Mouse (Mus musculus) thymus, postnatal 0 days (tissue): ENCODE data around the gene Myrfl. TPM values are rescaled to one million over a fixed set of nuclear protein-coding genes. Genes with fewer than 3 reads are reported as not detected.

Experiments used
- DNase-seq: peaks from one replicate; pipeline ENCODE4 v3.0.0-alpha.2; 2015; ENCODE audit warnings: low spot score
- polyA plus RNA-seq: library from polyadenylated mRNA; unstranded; fragments of >200 nt; fragmentation: Nextera tagmentation; extraction: Ambion mirVana; gene quantifications from 2 replicates; pipeline ENCODE4 v1.2.1, GENCODE M21; 2015

The Myrfl gene
- polyA plus RNA-seq: 0.26 and 0.27 TPM in 2 replicates

DNA sequence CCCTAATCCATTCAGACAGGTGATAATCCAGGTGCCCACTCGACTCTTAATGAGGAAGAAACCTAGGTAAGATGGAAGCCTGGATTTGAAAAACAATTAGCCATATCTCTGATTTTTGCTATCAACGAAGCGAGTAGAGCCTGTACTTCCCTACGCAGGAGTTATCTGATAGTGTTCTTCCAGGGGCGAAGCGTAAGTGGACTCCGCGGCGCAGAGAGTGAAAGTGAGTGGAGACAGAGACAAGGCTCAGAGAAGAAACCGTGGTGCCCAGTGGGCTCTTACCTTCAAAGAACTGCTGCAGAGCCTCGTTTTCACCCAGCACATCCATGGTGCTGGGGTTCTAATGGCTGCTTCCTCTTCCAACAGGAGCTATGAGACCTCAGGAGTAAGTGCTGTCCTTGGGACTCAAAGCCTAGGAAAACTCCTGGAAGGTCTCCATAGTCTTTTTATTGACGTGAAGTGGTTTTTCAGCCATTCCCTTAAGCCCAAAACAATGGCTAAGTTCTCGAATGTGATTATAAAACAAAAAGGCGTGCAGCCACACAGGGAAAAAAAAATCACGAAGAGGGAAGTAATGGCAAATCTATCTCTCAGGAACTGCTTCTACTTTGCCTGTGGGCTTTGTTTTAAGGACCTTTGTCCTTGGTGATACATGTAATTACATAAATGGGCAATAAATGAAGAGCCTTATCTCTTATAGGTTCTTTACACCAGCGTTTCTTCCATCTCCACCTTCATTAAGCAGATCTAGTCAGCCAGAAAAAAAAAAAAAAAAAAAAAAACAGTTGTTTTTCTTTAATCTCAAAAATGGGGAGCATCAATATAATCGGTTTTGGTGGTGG, at the start of gene Myrfl:
TSS of gene Myrfl (minus strand) at position 584 of the 842 bp plus-strand sequence.
- DNase-seq: no peak

DNA sequence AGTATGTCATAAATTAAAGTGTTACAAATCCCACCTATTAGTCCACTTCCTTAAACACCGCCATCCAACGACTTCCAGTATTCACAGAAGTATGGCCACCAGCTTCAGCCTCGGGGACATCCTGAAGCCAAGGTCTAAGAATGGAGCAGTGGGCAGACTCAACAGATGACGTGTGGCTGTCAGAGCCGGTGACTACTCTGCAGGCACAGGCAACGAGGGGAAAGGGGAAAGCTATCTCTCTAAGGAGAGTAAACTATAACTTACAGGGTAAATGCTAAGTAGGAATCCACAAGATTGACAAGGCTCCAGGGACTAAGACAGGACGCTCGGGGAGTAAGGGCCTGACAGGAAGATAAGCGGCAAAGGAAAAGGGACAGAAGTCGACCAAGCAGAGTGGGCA, 48.2 kb upstream of the Myrfl start:
- no peak for DNase-seq

DNA sequence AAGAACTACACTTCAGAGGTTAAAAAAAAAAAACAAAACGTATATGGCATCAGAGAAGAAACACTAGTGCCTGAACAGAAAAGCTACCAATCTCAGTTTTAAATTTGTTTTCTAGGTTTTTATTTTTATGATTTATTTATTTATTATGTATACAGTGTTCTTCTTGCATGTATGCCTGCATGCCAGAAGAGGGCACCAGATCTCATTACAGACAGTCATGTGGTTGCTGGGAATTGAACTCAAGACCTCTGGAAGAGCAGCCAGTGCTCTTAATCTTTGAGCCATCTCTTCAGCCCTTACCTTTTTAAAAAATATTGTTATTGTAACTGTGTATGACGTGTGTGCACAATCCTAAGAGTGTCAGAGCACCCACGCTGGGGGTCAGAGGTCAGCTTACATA, 47.4 kb upstream of the Myrfl start:
- no peak for DNase-seq

DNA sequence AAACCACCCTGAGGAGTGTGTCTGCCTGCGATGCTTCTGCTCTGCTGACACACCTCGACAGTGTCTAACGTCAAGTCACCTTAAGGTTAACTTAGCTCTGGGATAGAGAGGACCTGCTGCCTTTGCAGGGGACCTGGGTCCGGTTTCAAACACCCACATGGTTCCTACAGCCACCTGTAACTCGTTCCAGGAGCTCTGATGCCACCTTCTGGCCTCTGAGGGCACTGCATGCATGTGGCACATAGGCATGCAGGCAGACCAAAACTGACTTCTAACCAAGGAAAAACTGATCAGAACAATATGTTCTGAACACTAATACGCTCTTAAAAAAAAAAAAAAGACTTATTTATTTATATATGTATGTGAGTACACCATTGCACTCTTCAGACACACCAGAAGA, 46.3 kb upstream of the Myrfl start:
- no peak for DNase-seq

DNA sequence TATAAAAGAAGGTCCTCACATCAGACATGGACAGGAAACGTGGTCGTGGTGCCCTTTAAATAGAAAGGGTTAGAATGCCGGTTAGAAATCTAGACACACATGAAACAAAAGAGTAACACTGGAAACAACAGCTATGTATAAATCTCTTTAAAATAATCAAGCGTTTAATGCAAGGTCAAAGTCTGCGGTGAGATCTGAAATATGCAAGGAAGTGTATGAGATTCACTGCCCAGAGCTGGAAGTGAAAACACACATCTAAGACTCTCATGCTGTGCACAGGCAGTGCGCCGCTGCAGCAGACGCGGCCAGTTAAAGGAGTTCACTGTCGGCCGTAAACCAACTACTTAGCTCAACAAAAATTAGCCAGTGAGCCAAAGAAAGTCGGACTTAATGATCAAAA, 38.3 kb upstream of the Myrfl start:
- no peak for DNase-seq

DNA sequence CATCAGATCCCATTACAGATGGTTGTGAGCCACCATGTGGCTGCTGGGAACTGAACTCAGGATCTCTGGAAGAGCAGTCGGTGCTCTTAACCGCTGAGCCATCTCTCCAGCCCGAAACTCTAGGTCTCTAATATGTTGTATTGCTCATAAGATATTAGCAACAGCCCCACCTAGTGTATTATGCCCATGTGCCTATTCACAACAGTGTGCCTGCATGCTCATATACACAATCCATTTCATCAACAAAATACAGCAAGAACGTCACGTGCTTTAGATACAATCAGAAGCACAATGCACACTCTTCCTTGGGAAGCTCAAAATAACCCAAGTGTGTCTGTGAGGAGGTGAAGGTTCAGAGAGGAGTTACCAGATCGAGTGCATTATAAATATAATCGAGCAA, 37.1 kb upstream of the Myrfl start:
- DNase-seq: no peak

DNA sequence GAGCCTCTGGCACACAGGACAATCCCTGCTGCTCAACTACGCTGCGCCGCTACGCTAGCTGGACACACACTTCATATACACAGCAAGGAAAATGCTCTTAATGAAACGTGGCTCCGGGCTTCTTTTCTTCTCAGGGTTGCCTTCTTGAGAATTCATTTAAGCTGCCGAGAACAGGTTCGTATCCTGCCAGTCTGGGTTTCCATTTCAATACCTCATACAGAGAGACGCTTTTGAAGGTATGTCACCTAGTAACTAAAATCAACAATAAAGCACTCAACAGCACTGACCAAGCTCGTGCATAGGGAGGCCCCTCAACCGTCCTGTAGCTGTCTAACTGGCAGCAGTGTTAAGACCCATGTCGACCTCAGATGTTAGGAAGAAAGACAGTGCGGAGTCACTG, 35.7 kb upstream of the Myrfl start:
- DNase-seq: no peak

DNA sequence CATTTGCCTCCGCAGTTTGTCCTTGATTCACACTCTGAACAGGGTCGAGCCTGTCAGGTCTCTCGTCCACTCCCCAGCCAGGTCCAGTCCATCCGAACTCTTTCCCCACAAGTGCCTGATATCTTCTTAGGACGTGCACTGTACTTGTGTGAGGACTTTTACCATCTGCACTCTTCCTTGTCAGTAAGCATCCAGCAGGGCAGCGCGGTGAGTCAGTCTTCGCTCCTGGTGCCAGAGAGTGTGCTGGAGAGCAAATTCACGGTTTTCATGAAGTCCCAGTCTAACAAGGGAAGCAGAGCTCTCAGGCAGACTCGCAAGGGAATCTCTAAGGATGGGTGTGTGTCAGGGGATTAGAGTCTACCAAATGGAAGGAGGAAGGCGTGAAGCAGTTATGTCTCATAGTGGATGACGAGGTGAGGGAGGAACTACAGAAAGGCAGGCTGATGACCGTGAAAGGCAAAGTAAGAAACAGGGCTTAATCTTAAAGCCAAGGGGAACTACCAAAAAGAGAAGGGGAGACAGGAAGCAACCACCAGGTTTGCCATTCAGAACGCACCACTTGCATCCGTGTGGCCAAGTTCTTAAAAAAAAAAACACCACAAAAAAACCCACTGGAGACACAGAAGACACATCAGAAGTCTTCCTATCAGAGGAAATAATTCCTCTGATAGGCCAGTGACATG, 34.9 kb upstream of the Myrfl start:
- DNase-seq: no peak

DNA sequence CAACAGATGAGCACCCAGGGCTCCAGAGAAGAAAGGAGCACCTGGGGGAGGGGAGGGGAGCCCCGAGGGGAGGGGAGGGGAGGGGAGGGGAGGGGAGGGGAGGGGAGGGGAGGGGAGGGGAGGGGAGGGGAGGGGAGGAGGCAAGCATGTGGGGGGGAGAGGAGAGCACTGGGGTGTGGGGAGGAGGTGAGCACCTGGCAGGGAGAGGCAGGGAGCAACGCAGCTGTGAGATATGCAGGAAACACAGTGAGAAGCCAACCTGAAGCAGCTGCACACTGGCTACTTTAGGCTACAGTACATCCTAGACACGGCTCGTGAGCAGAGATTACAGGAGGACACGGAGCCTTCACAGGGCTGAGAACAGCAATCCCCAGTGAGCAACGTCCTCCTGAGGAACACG, 34.2 kb upstream of the Myrfl start:
- peak; percentile 81 for DNase-seq

DNA sequence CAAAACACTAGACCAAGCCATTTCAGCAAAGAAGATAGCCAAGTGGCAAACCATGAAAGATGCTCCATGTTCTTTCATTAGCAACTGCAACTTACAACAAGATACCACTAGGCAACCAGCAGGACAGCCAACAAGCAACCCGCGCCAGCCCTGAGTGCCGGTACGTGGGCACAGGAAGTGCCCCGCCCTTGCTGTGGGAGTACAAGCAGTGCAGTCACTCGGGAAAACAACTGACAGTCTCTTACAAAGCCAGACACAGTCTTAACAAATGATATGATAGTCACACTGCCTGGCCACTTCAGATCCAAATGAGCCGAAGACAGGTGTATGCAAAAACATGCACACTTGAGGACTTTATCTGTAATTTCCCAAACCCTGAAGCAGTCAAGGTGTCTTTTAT, 33.8 kb upstream of the Myrfl start:
- peak; percentile 75 for DNase-seq

DNA sequence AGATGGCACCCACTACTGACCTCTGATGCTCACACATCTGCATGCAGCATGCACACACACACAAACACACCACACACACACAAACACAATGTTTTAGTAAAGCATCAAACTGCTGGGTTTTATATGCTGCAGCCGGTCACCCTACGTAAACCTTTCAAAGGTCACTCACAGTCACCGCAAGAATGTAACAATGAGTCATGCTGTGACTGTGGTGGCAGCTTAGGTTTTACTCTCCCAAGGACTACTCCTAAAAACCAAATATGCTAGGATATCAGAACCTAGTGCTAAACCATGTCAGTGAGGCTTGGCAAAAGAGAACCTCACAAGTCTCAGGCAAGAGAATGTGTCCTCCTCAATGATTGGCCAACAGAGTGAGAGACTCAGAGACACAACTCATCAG, 32.1 kb upstream of the Myrfl start:
- no peak for DNase-seq

DNA sequence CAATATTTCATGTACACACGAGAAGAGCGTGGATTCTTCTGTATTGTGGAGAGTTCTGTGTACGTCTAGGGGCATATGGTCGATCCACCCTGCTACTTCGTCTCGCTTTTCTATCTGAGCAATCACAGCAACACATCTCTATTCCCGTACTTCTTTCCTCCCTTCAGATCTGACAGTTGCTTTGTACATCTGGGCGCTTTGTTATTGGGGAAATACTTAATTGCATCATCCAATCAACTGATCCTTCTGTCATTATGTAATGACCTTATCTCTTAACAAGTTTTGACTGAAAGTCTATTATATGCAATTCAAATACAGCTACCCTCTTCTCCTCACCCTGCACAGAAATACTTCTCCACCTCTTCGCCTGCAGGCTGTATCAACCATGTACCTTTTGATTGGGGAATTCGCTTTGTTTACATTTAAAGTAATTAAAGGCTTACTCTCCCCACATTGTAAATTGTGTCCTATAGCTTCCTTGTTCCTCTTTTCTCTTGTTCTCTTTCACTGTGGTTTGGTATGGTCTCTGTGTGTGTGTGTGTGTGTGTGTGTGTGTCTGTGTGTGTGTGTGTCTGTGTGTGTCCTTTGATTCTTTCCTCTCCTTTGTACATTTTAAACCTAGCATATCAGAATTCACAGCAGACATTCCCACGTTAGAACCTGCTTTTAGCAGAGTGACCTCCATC, 29.9 kb upstream of the Myrfl start:
- no peak for DNase-seq

DNA sequence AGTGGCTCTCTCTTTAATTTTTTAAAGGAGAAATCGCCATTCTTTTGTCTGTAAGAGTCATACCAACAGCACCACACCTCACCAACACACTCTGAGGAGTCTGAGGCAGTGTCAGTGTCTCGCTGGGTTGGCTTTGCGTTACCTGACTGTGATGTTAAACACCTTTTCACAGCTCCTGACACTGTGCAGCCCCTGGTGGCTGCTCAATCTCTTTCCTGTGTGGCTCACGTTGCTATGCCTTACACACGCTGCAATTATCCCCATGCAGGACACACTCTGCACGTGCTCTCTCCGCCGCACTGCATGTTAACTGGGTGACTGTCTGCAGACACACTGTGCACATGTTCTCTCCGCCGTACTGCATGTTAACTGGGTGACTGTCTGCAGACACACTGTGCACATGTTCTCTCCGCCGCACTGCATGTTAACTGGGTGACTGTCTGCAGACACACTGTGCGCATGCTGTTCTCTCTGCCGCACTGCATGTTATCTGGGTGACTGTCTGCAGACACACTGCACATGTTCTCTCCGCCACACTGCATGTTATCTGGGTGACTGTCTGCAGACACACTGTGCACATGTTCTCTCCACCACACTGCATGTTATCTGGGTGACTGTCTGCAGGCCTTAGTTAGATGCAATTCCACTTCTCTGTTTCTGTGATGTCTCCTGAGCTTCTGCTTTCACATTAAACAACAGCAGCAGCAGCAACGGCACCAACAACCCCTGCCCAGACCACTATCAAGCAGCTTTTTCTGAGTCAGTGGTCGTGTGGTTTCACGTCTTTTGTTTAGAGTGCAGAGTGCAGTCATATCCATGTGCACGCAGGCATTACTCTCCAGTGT, 27.2 kb upstream of the Myrfl start:
- DNase-seq: no peak

DNA sequence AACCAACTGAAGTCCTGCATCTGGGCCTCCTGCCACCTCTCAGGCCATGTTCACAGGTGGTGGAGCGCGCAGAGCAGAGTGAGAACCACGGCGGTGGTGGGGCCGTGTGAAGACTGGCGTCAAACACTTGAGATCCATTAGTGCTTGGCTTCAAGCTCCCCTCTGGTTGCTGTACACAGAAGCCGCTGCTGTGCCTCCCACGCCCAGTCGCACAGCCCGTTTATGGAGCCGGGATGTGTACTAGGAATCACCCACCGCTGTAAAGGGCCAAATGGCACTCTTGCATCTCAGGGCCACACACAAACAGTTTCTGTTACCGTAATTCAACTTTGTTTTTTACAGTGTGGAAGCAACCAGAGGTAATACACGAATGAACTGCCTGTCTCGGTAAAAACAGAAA, 25.4 kb upstream of the Myrfl start:
- no peak for DNase-seq

DNA sequence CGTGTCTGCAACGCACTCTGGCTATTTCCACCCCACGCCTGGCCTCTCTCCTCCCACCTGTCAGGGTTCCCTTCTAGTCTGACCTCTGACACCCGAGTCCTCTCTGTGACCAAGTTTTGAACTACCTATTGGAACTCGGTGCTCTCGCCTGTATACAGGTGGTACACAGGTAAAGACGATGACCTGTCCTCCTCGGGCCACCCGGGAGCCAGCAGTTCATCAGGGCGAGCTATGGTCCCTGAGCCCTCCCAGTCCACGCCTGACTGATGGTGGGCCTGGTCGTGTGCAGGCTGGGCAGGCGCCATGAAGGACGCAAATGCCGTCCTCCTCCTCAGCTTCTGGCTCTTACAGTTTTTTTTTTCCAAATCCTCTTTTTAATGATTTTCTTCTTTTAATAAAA, 24.7 kb upstream of the Myrfl start:
- no peak for DNase-seq

DNA sequence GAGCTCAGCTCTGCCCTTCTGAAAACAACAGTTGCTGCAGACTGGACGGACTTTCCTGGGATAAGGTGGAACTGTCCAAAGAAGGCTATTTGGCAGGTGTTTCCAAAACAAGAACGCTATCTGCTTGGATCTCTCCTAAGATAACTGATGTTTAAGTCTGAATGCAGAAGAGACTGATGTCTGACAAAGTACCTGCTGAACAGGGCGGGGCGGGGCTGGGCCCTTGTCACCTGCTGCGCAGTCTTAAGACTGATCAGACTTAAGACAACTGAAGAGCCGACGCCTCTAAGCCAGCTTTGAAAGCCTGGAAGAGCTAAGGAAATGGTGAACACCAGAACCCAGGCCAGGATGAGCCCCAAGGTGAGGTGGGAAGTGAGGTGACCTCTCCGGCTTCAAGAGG, 23.9 kb upstream of the Myrfl start:
- DNase-seq: no peak

DNA sequence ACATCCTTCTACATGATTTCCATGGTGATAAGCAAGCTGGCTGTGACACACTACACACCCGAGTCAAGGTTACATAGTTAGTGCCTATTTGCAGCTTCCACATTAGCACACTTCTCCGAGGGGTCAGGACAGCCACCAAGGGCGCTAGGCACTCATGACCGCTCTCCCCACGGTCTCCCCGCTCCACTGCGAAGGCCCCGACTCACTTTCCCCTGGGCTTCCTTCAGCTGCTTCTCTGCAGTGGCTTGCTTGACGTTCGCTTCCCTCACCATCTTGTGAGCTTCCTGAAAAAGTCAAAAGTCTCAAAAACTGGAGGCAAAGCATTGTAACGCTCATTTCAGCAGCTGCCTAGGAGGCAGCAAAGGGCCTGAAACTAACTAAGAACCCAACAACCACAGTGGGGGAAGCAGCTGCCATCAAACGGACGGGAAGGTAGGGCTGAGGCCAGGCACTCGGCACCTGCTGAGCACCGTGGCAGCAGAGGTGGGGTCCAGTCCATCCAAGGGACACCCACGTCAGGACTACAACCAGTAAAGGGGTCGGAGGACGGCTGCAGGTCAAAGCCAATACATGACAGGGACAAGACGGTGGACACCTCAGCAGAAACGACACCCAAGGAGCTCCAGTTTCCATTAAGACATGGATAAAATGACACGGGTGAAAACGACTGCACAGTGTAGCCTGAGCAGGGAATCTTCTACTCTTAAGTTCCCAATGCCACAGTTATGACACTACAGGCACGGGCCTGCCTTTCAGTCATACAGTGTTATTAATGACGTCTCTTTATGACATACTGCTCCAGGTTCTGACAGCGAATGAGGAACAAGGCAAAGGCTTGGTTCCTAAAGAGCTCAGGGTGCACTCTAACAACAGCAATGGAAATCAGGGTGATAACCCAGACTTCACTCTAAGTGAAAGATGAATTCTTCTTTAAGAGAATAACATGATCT, 22.9 kb upstream of the Myrfl start:
- peak; percentile 76 for DNase-seq

DNA sequence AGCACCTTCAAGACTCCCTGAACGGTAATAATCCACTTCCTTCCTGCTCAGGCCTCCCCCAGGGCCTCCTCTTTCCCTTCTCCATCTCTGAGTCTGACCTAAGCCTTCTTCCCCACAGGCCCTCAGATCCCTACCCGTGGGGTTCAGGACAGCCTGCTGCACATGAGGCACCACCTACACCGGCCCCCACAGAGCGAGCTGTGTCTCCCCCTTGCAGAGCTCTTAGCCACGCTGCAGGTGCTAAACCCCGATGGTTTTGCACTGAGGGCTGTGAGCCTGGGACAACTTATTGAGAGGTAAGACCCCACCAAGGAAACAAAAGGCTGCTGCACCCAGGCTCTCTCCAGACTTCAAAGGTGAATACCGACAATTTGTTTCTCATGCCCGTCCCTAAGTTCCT, 19.9 kb upstream of the Myrfl start:
- DNase-seq: peak; percentile 64

DNA sequence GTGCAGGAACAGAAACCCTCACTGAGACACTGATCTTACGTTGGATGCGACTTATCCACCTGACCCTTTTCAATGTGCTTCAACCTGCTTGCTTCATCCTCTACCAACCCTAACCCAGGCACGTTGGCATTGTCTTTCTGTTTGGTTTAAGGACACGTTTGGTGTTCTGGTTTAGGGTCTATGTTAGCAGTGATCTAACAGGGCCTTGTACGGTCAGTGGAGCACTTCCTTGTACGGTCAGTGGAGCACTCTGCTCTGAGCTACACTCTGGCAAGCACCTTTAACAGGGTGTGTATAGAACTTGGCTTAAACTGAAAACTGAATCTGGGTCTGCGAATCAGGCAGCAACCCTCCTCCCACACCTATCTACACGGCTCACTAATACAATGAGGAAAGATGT, 18.6 kb upstream of the Myrfl start:
- no peak for DNase-seq

DNA sequence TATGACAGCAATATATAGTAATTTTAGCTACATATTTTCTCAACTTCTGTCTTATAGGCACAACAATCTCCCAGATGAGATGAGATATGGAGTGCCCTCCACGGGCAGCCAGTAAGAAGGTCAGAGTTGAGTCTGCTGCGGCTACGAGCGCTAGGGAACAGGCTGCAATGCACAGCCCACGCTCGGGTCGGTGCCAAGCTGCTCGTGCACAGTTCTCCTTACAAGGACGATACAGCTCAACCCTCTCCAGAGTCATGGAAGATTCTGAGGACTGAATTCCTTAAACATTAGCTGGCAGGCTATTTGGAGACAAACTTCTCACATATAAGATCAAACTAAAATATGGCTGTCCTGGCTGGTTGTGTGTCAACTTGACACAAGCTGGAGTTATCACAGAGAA, 17.9 kb upstream of the Myrfl start:
- DNase-seq: no peak
